In genomic region chr7:144696764-144697704, GRCm38 (mm10) we compare ENCODE assay signal across 8 mouse cellular contexts. TPM values are rescaled to one million over a fixed set of nuclear protein-coding genes. Genes with fewer than 3 reads are reported as not detected.
DNase-seq lines count a peak whose midpoint lies in the region; ATAC-seq and TF ChIP-seq lines count a peak whose summit lies in the region.

No protein-coding gene starts in this region.

- TF ChIP-seq EP300 in ES-Bruce4 (IDR thresholded peaks at IDR 0.05; ENCODE audit: insufficient read depth, low read depth, low read length) = no peak

- no peak overlapping the region for H3K4me3 ChIP-seq in hindbrain, embryonic 10.5 days
- H3K4me3 ChIP-seq in hindbrain, embryonic 14.5 days (replicated peaks; ENCODE audit: low read length) = no peak overlapping the region
- H3K4me3 ChIP-seq in ES-Bruce4 (ENCODE audit: low read depth, low read length) = no peak overlapping the region
- no peak overlapping the region for H3K4me3 ChIP-seq in embryonic facial prominence, embryonic 14.5 days (ENCODE audit: low read depth, low read length)

- H3K4me2 ChIP-seq in hindbrain, embryonic 14.5 days (replicated peaks) = no peak overlapping the region
- no peak overlapping the region for H3K4me2 ChIP-seq in embryonic facial prominence, embryonic 14.5 days (ENCODE audit: low read depth, low read length)

- TF ChIP-seq CTCF in ES-Bruce4 (IDR thresholded peaks at IDR 0.05; ENCODE audit: low read depth, low read length) = peak; percentile 95

- no peaks in the 10 kb centered on the region for H3K27me3 ChIP-seq in hindbrain, embryonic 10.5 days (ENCODE audit: insufficient read depth, poor library complexity, severe bottlenecking)
- H3K27me3 ChIP-seq in hindbrain, embryonic 14.5 days (ENCODE audit: control insufficient read depth, insufficient read depth, low read length) = no peaks in the 10 kb centered on the region
- no peaks in the 10 kb centered on the region for H3K27me3 ChIP-seq in ES-Bruce4 (ENCODE audit: control insufficient read depth, insufficient read depth, low read length, poor library complexity, severe bottlenecking)
- no peaks in the 10 kb centered on the region for H3K27me3 ChIP-seq in embryonic facial prominence, embryonic 14.5 days (replicated peaks; ENCODE audit: control insufficient read depth, insufficient read depth, low read length)

- no peak overlapping the region for H3K9ac ChIP-seq in hindbrain, embryonic 14.5 days
- H3K9ac ChIP-seq in ES-Bruce4 (ENCODE audit: low read depth, poor library complexity, severe bottlenecking) = no peak overlapping the region
- no peak overlapping the region for H3K9ac ChIP-seq in embryonic facial prominence, embryonic 14.5 days (ENCODE audit: low read depth, low read length)

- TF ChIP-seq POLR2A in ES-Bruce4 (IDR thresholded peaks at IDR 0.05; ENCODE audit: insufficient read depth, low read length) = no peak

- peak; percentile 27 for DNase-seq in hindbrain, embryonic 10.5 days (ENCODE audit: low spot score)
- DNase-seq in hindbrain, embryonic 14.5 days (ENCODE audit: low spot score) = no peak
- DNase-seq in embryonic facial prominence, embryonic 14.5 days (ENCODE audit: low spot score) = peak; percentile 62
- peak; percentile 56 for DNase-seq in lung, postnatal 36 days
- DNase-seq in thymus, postnatal 14 days = peak; percentile 29
- DNase-seq in left cerebral cortex, adult 8-10 months (ENCODE audit: low spot score in 2 of 2) = no peak
- no peak for DNase-seq in layer of hippocampus, adult 8-10 months (ENCODE audit: low spot score in 2 of 2)

- no peak for ATAC-seq in hindbrain, embryonic 14.5 days (ENCODE audit: low FRiP score)
- ATAC-seq in embryonic facial prominence, embryonic 14.5 days (ENCODE audit: low read depth) = no peak; the same call in 1 of the 2 replicates

- 0 out of 2 replicates have a peak, but pooled peaks cover 2% of the 10 kb centered on the region for H3K9me3 ChIP-seq in hindbrain, embryonic 10.5 days
- H3K9me3 ChIP-seq in hindbrain, embryonic 14.5 days (ENCODE audit: control insufficient read depth, low read length) = 0 out of 2 replicates have a peak, but pooled peaks cover 3% of the 10 kb centered on the region
- no peaks in the 10 kb centered on the region for H3K9me3 ChIP-seq in ES-Bruce4 (replicated peaks; ENCODE audit: control insufficient read depth, insufficient read depth, low read length, poor library complexity, severe bottlenecking)
- peaks cover 5% of the 10 kb centered on the region for H3K9me3 ChIP-seq in embryonic facial prominence, embryonic 14.5 days (ENCODE audit: control insufficient read depth, low read length)

- peaks cover 8% of the 10 kb centered on the region; the same call in 1 of the 2 replicates for H3K36me3 ChIP-seq in hindbrain, embryonic 10.5 days
- H3K36me3 ChIP-seq in hindbrain, embryonic 14.5 days (replicated peaks; ENCODE audit: control insufficient read depth, insufficient read depth) = no peaks in the 10 kb centered on the region
- no peaks in the 10 kb centered on the region for H3K36me3 ChIP-seq in ES-Bruce4 (ENCODE audit: control insufficient read depth, insufficient read depth, low read length, poor library complexity, severe bottlenecking)
- H3K36me3 ChIP-seq in embryonic facial prominence, embryonic 14.5 days (ENCODE audit: control insufficient read depth, insufficient read depth, low read length) = no peaks in the 10 kb centered on the region

- no peaks in the 10 kb centered on the region for H3K4me1 ChIP-seq in hindbrain, embryonic 10.5 days (replicated peaks)
- no peaks in the 10 kb centered on the region for H3K4me1 ChIP-seq in hindbrain, embryonic 14.5 days (replicated peaks; ENCODE audit: control insufficient read depth, insufficient read depth, low read length)
- H3K4me1 ChIP-seq in ES-Bruce4 (ENCODE audit: control insufficient read depth, insufficient read depth, low read length) = no peaks in the 10 kb centered on the region
- H3K4me1 ChIP-seq in embryonic facial prominence, embryonic 14.5 days (ENCODE audit: control insufficient read depth, insufficient read depth, low read length) = no peaks in the 10 kb centered on the region

- WGBS in hindbrain, embryonic 10.5 days = 77% methylated on average over 7 of the region's 7 CpGs
- WGBS in hindbrain, embryonic 14.5 days = 76% methylated on average over 7 of the region's 7 CpGs
- WGBS in embryonic facial prominence, embryonic 14.5 days = 75% methylated on average over 7 of the region's 7 CpGs

- peak overlapping the region; percentile 35; the same call in 1 of the 2 replicates for H3K27ac ChIP-seq in hindbrain, embryonic 10.5 days
- no peak overlapping the region for H3K27ac ChIP-seq in hindbrain, embryonic 14.5 days
- no peak overlapping the region for H3K27ac ChIP-seq in ES-Bruce4 (ENCODE audit: insufficient read depth, low read length)
- no peak overlapping the region for H3K27ac ChIP-seq in embryonic facial prominence, embryonic 14.5 days (replicated peaks; ENCODE audit: low read depth, low read length)

RNA-seq across cellular contexts. Expression of gene Ano1, which starts 54.7 kb away (rescaled TPM):
- polyA plus RNA-seq in hindbrain, embryonic 10.5 days (2016; fragmentation: Nextera tagmentation; extraction: Ambion mirVana) = 7.4 and 12.9 TPM in 2 replicates
- polyA plus RNA-seq in hindbrain, embryonic 14.5 days (2014; fragmentation: Nextera tagmentation; extraction: Ambion mirVana) = 4.5 and 5.6 TPM in 2 replicates
- polyA plus RNA-seq in ES-Bruce4 (2011; ENCODE audit: insufficient read depth, insufficient read length, low read depth, missing spikeins) = 1.4 and 1.7 TPM in 2 replicates
- polyA plus RNA-seq in embryonic facial prominence, embryonic 14.5 days (2014; fragmentation: Nextera tagmentation; extraction: Ambion mirVana) = 20.8 and 22.2 TPM in 2 replicates
- total RNA-seq in left cerebral cortex, adult 8-10 months (2022) = 1 to 10 TPM; 3.6 to 5.7 (median 4.2) TPM
- 1 to 10 TPM; 2.8 to 7.6 (median 3.9) TPM for total RNA-seq in layer of hippocampus, adult 8-10 months (2022)

Comparison
In these comparisons a context has a peak if more than half of its experiments do, and no peak if none do; other contexts are left out.
1. DNase-seq: peak in hindbrain, embryonic 10.5 days (single experiment), embryonic facial prominence, embryonic 14.5 days (single experiment), lung, postnatal 36 days (single experiment) and thymus, postnatal 14 days (single experiment); none in hindbrain, embryonic 14.5 days (single experiment), left cerebral cortex, adult 8-10 months (0 of 2) and layer of hippocampus, adult 8-10 months (0 of 2).